Mouse (Mus musculus): Measurements from ENCODE around the gene Tmem115.

GRCm38 (mm10) chr9:107512326-107512725 is 21.4 kb upstream of the Tmem115 start:
- TF ChIP-seq GATA1 (IDR thresholded peaks at IDR 0.05; ENCODE audit: borderline replicate concordance, low read length) = no peak
- TF ChIP-seq FLI1 (IDR thresholded peaks at IDR 0.05; ENCODE audit: low read length) = no peak

Measured in megakaryocyte, embryonic 14.5 days (primary cell).